Mouse (Mus musculus) retina, postnatal 7 days (tissue): ENCODE measurements around the gene Gm20738.
"Not testable (repeated sequence)": the region's sequence is repeated elsewhere in the genome, so short reads cannot be mapped to it uniquely, and the experiment has no call there.

ENCODE experiments used
- DNase-seq: peaks from one replicate; pipeline ENCODE4 v3.0.0-alpha.2; 2012; ENCODE audit warnings: low read depth, low spot score

The Gm20738 gene

DNA sequence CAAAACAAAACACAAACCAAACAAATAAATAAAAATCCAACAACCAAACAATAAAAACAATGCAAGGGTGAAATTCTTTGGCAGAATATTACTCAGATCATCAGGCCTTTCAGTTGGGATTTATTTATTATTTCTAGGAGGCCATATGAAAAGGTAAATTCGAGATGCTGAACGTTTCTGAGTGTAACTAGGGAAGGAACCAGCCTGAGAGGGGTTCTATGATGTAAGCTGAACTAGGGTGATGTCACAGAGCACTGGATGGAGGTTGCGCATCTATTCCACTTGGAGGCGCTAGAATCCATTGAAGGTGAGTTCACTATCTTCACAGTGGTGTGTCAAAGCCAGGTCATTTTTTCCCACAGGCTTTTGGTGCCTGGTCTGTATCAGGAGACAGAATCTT, at the start of gene Gm20738:
Gene Gm20738, plus strand, starts transcription at position 301 of the 400 bp plus-strand sequence.
- not testable (repeated sequence) for DNase-seq
